Mouse (Mus musculus): ENCODE results near the gene Tecpr1. TPM values are rescaled to one million over a fixed set of nuclear protein-coding genes. Genes with fewer than 3 reads are reported as not detected.

The Tecpr1 gene
- 18.8 and 25.7 TPM in 2 replicates for polyA plus RNA-seq (2012; rRNA removed; ENCODE audit: low replicate concordance)

DNA sequence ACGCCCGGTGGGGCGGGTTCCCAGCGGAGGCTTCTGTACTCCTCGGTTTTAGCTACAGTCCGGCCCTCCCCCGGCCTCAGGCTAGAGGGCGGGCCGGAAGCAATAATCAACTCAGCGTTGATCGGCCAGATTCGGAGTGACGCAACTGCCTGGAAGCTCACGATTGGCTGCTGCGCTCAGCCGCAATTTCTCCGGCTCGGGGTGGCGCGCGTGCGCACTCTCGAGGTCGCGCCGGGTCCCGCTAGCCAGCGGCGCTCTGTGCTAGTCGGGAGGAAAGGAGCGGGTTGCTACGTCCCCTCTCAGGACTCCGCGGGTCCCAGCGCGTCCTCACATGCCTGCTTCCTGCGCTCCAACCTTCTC is at the start of gene Tecpr1:
TSS of gene Tecpr1 (minus strand) at position 113 of the 360 bp plus-strand sequence.

GRCm38 (mm10) chr5:144243901-144244487 is 20.6 kb upstream of the Tecpr1 start, which contains the start of gene Bri3:
Gene Bri3 (plus strand): TSS chr5:144244437.

GRCm38 (mm10) chr5:144189950-144190583 is 33.3 kb downstream of the Tecpr1 start, which contains the start of gene Bhlha15:
Gene Bhlha15 (plus strand): TSS chr5:144190286.

Other genes starting within 250 kb of the Tecpr1 start
- 3.2 and 4.4 TPM in 2 replicates for gene Ccz1, start 208.7 kb downstream of the Tecpr1 start, polyA plus RNA-seq (2012; rRNA removed; ENCODE audit: low replicate concordance)
- 0.43 and 3.4 TPM in 2 replicates for gene Ocm, start 196.9 kb downstream of the Tecpr1 start, polyA plus RNA-seq (2012; rRNA removed; ENCODE audit: low replicate concordance)
- gene Lmtk2, start 123.2 kb downstream of the Tecpr1 start, polyA plus RNA-seq (2012; rRNA removed; ENCODE audit: low replicate concordance) = 18.1 and 18.5 TPM in 2 replicates
- gene Bhlha15, start 33.3 kb downstream of the Tecpr1 start, polyA plus RNA-seq (2012; rRNA removed; ENCODE audit: low replicate concordance) = 8.1 and 13.3 TPM in 2 replicates
- 183 and 336 TPM in 2 replicates for gene Bri3, start 20.8 kb upstream of the Tecpr1 start, polyA plus RNA-seq (2012; rRNA removed; ENCODE audit: low replicate concordance)
- 42.4 and 48.0 TPM in 2 replicates for gene Baiap2l1, start 134.5 kb upstream of the Tecpr1 start, polyA plus RNA-seq (2012; rRNA removed; ENCODE audit: low replicate concordance)

Data from duodenum, adult 2 months (tissue).